Mouse (Mus musculus): ENCODE measurements around the gene Igf2r. TPM values are rescaled to one million over a fixed set of nuclear protein-coding genes. Genes with fewer than 3 reads are reported as not detected.

Igf2r gene
- polyA plus RNA-seq, 1 experiment from 2014 or later: 25.1 TPM

GRCm38 (mm10) chr17:12639585-12639984, 129.9 kb downstream of the Igf2r start:
- Histone ChIP-seq H3K36me3 (ENCODE audit: control insufficient read depth, insufficient read depth) (no peaks in the 10 kb centered on the region), H3K4me2 (replicated peaks; ENCODE audit: low read depth) (no peak overlapping the region), H3K9ac (ENCODE audit: low read depth, low read length) (no peak overlapping the region), H3K4me3 (ENCODE audit: low read depth, low read length) (no peak overlapping the region), H3K27ac (ENCODE audit: low read depth, low read length) (no peak overlapping the region), H3K4me1 (replicated peaks; ENCODE audit: control insufficient read depth, insufficient read depth, low read length) (no peaks in the 10 kb centered on the region), H3K27me3 (replicated peaks; ENCODE audit: control insufficient read depth, insufficient read depth, low read length) (no peaks in the 10 kb centered on the region), H3K9me3 (ENCODE audit: control insufficient read depth) (no peaks in the 10 kb centered on the region)
- TF ChIP-seq CTCF (IDR thresholded peaks at IDR 0.05; ENCODE audit: low read depth): peak; percentile 34
- 97% methylated on average over 3 of the region's 3 CpGs for WGBS
- ATAC-seq: no peak

- no peak for ATAC-seq
- Histone ChIP-seq H3K4me1 (replicated peaks; ENCODE audit: control insufficient read depth, insufficient read depth, low read length) (no peaks in the 10 kb centered on the region), H3K9ac (ENCODE audit: low read depth, low read length) (no peak overlapping the region), H3K4me2 (replicated peaks; ENCODE audit: low read depth) (no peak overlapping the region), H3K27ac (ENCODE audit: low read depth, low read length) (no peak overlapping the region), H3K9me3 (ENCODE audit: control insufficient read depth) (no peaks in the 10 kb centered on the region), H3K27me3 (replicated peaks; ENCODE audit: control insufficient read depth, insufficient read depth, low read length) (no peaks in the 10 kb centered on the region), H3K4me3 (ENCODE audit: low read depth, low read length) (no peak overlapping the region), H3K36me3 (ENCODE audit: control insufficient read depth, insufficient read depth) (no peaks in the 10 kb centered on the region)
- no peak for TF ChIP-seq CTCF (IDR thresholded peaks at IDR 0.05; ENCODE audit: low read depth)
- WGBS: 38% methylated on average over 4 of the region's 4 CpGs
Measured at GRCm38 (mm10) chr17:12634814-12635213, 134.7 kb downstream of the Igf2r start.

Other genes starting within 250 kb of the Igf2r start
- gene Slc22a2, start 185.5 kb downstream of the Igf2r start, polyA plus RNA-seq (2015; fragmentation: Nextera tagmentation; extraction: Ambion mirVana): not detected in 2 replicates
- gene Slc22a1, start 93.8 kb downstream of the Igf2r start, polyA plus RNA-seq (2015; fragmentation: Nextera tagmentation; extraction: Ambion mirVana): 2.1 and 3.1 TPM in 2 replicates
- 0.10 and 0.16 TPM in 2 replicates for gene Mas1, start 98.5 kb upstream of the Igf2r start, polyA plus RNA-seq (2015; fragmentation: Nextera tagmentation; extraction: Ambion mirVana)
- gene Mrgprh, start 106.4 kb upstream of the Igf2r start, polyA plus RNA-seq (2015; fragmentation: Nextera tagmentation; extraction: Ambion mirVana): not detected in 2 replicates
- 0.48 and 0.54 TPM in 2 replicates for gene Pnldc1, start 140.6 kb upstream of the Igf2r start, polyA plus RNA-seq (2015; fragmentation: Nextera tagmentation; extraction: Ambion mirVana)
- 143 and 144 TPM in 2 replicates for gene Tcp1, start 146.0 kb upstream of the Igf2r start, polyA plus RNA-seq (2015; fragmentation: Nextera tagmentation; extraction: Ambion mirVana)
- 112 and 121 TPM in 2 replicates for gene Mrpl18, start 146.7 kb upstream of the Igf2r start, polyA plus RNA-seq (2015; fragmentation: Nextera tagmentation; extraction: Ambion mirVana)
- gene Acat3, start 170.9 kb upstream of the Igf2r start, polyA plus RNA-seq (2015; fragmentation: Nextera tagmentation; extraction: Ambion mirVana): 0.18 and 0.51 TPM in 2 replicates
- 62.7 and 69.3 TPM in 2 replicates for gene Acat2, start 191.1 kb upstream of the Igf2r start, polyA plus RNA-seq (2015; fragmentation: Nextera tagmentation; extraction: Ambion mirVana)
- gene Wtap, start 224.5 kb upstream of the Igf2r start, polyA plus RNA-seq (2015; fragmentation: Nextera tagmentation; extraction: Ambion mirVana): 86.8 and 87.2 TPM in 2 replicates
- gene Sod2, start 237.2 kb upstream of the Igf2r start, polyA plus RNA-seq (2015; fragmentation: Nextera tagmentation; extraction: Ambion mirVana): 125 and 138 TPM in 2 replicates

Measured in intestine, postnatal 0 days (tissue).